Mouse (Mus musculus) ES-E14 (cell line): Measurements from ENCODE around the gene Itih3. TPM values are rescaled to one million over a fixed set of nuclear protein-coding genes. Genes with fewer than 3 reads are reported as not detected.

Experiments
- DNase-seq: peaks from one replicate; pipeline ENCODE4 v3.0.0-alpha.2; 2013; ENCODE audit warnings: low read depth, low spot score
- H3K27ac ChIP-seq: 2 replicates; pipeline ENCODE4 v1.5.1; 2012; ENCODE audit warnings: low read depth, mild to moderate bottlenecking, low read length, moderate library complexity, mixed read lengths; ENCODE audit not compliant: poor library complexity, insufficient read depth, severe bottlenecking
- H3K36me3 ChIP-seq: 2 replicates; pipeline ENCODE4 v1.6.1; 2012; ENCODE audit warnings: mild to moderate bottlenecking, low read length, moderate library complexity, mixed read lengths; ENCODE audit not compliant: control insufficient read depth, poor library complexity, insufficient read depth, severe bottlenecking
- H3K4me1 ChIP-seq, 2 experiments: fragments of 150-350 bp in 1 of 2; sonication (generic) in 1 of 2; 2 replicates each; pipeline ENCODE4 v1.6.1; 2012; ENCODE audit warnings: low read length in 2 of 2, mild to moderate bottlenecking in 1 of 2, mixed read lengths in 1 of 2; ENCODE audit not compliant: control insufficient read depth in 2 of 2, insufficient read depth in 2 of 2, poor library complexity in 1 of 2
- H3K4me3 ChIP-seq, 2 experiments: fragments of 150-350 bp in 1 of 2; sonication (generic) in 1 of 2; 2 replicates each; pipeline ENCODE4 v1.5.1; 2012; ENCODE audit warnings: low read length in 2 of 2, low read depth in 1 of 2, mild to moderate bottlenecking in 1 of 2, mixed read lengths in 1 of 2; ENCODE audit not compliant: insufficient read depth in 1 of 2, poor library complexity in 1 of 2, severe bottlenecking in 1 of 2
- H3K9ac ChIP-seq: 2 replicates; pipeline ENCODE4 v1.6.1; 2012; ENCODE audit warnings: low read depth, mild to moderate bottlenecking, low read length, mixed read lengths; ENCODE audit not compliant: poor library complexity, insufficient read depth, severe bottlenecking
- H3K9me3 ChIP-seq: fragments of 150-350 bp; sonication (generic); 2 replicates; pipeline ENCODE4 v1.6.1; 2012; ENCODE audit warnings: low read depth, mild to moderate bottlenecking, low read length; ENCODE audit not compliant: control insufficient read depth, insufficient read depth
- CHD2 ChIP-seq: IDR thresholded peaks from 2 replicates; pipeline ENCODE4 v1.6.1; 2014; ENCODE audit warnings: mild to moderate bottlenecking, low read depth, low read length, inconsistent platforms
- HCFC1 ChIP-seq: IDR thresholded peaks from 2 replicates; pipeline ENCODE4 v1.6.1; 2012; ENCODE audit warnings: low read length, inconsistent platforms, borderline replicate concordance; ENCODE audit not compliant: insufficient read depth
- MAFK ChIP-seq: IDR thresholded peaks from 2 replicates; pipeline ENCODE4 v1.6.1; 2014; ENCODE audit warnings: mild to moderate bottlenecking, low read depth, low read length, inconsistent platforms; ENCODE audit not compliant: insufficient read depth
- ZC3H11A ChIP-seq: IDR thresholded peaks from 2 replicates; pipeline ENCODE4 v1.6.1; 2012; ENCODE audit warnings: low read depth, mild to moderate bottlenecking, inconsistent platforms, low read length, borderline replicate concordance
- ZNF384 ChIP-seq: IDR thresholded peaks from 2 replicates; pipeline ENCODE4 v1.6.1; 2012; ENCODE audit warnings: low read depth, low read length, inconsistent platforms
- in situ Hi-C, 2 experiments: fragments of 600-800 bp; cut with MboI; formaldehyde crosslinking; loops; one replicate each; pipeline ENCODE4 v1.15.1; 2025; ENCODE audit warnings: low sequenced_read_pairs in 2 of 2, inconsistent platforms in 1 of 2; ENCODE audit not compliant: unreplicated experiment in 2 of 2
- total RNA-seq: library from RNA; depleted of rRNA; stranded (reverse); fragments of 300-350 nt; gene quantifications from 2 replicates; pipeline ENCODE4 v1.2.3, GENCODE M21; 2012

The Itih3 gene
- total RNA-seq, 1 experiment: 0.40 TPM

DNA sequence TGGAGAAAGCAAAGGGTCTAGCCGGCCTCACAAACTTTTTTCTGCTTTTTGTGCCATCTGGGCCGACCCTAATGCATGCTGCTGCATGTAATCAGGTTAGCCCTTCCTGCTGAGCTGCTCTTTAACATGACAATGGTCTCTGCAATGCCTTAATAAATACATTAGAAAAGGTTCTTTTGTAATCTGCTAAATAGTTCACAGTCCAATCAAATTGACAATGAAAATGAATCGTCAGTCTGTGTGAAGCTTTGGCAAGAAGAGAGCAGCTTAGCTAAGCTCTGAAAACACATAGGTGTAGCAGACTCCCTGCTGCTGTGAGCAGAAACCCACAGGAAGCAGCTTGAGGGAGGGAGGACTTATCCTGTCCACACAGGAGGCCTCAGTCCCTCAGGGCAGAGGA is 23.6 kb downstream of the Itih3 start:
- no peak for DNase-seq
- in situ Hi-C loops: no loop called here
- Histone ChIP-seq H3K9ac (no peak overlapping the region), H3K4me3 (no peak overlapping the region), H3K27ac (no peak overlapping the region), H3K36me3 (no peaks in the 10 kb centered on the region), H3K4me1 (no peaks in the 10 kb centered on the region), H3K9me3 (no peaks in the 10 kb centered on the region)
- no peak for TF ChIP-seq MAFK
- TF ChIP-seq CHD2: no peak
- no peak for TF ChIP-seq ZC3H11A
- TF ChIP-seq HCFC1: no peak
- TF ChIP-seq ZNF384: no peak

DNA sequence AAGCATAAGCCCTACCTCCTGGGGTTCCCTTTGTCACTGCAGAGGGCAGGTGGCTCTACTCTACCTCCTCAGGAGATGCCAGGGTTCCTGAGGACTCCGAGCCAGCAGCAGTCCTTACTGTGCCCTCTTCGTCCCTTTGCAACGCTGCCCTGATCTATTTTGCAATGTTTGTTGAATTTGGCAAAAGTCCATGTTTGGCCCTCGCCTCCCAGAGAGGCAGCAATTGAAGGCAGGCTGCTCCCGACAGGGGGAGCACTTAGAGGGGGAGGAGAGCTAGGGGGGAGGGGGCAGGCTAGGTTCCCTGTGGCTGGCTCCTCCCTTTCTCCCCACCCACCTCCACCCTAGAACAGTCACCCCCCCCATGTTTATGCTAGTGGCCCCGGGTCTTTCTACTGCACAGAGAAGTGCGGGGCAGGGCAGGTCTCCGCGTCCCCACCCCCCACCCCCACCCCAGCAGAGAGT is 35.3 kb downstream of the Itih3 start:
- Histone ChIP-seq H3K9ac (no peak overlapping the region), H3K36me3 (no peaks in the 10 kb centered on the region), H3K4me3 (no peak overlapping the region), H3K9me3 (no peaks in the 10 kb centered on the region), H3K27ac (no peak overlapping the region), H3K4me1 (peaks cover 4% of the 10 kb centered on the region in 2 experiments; a peak in 2 of 4 replicates)
- TF ChIP-seq CHD2 (no peak), HCFC1 (no peak), ZNF384 (no peak), MAFK (no peak), ZC3H11A (no peak)
- no peak for DNase-seq
- in situ Hi-C loops: no loop called here

DNA sequence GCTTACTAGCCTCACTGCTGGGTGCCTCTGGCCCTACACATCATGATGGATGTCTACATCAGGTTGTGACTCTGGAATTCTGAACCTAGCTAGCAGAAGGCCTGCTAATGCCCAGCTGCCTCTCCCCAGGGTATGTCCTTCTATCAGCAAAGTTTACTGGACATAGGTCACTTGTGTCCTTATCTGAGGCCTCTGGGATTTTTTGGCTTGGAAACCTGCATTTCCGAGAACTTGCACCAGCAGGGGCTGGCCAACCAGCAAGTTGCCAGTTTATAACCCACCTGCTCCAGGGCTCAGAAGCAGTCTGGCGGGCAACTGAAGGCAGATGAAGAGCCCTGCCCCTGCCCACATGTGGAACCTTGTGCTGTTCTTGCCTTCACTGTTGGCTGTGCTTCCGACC is 37.4 kb downstream of the Itih3 start, which contains the start of gene Itih4:
TSS of gene Itih4 (plus strand) at position 273 of the 400 bp plus-strand sequence.
- in situ Hi-C loops: no loop called here
- Histone ChIP-seq H3K4me3 (no peak within 1 kb of the TSS), H3K27ac (no peak within 1 kb of the TSS; the same call in 1 of the 2 replicates)

DNA sequence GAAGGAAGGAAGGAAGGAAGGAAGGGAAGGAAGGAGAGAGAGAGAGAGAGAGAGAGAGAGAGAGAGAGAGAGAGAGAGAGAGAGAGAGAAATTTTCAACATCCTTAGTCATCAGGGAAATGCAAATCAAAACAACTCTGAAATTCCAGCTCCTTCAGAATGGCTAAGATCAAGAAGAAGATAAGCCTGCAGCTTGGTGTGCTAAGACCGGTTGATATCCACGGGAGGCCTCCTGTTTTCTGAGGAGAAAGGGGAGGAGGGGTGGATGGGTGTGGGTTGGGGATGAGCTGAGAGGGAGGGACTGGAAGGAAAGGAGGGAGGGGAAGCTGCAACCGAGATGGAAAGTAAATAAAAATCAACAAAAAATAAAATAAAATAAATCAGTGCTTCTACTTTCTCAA is 38.3 kb downstream of the Itih3 start:
- H3K9ac ChIP-seq: no peak overlapping the region
- no peaks in the 10 kb centered on the region for H3K9me3 ChIP-seq
- in situ Hi-C loops: no loop called here
- DNase-seq: no peak
- no peak for TF ChIP-seq ZC3H11A
- TF ChIP-seq MAFK: no peak
- no peak for TF ChIP-seq CHD2
- TF ChIP-seq HCFC1: no peak
- TF ChIP-seq ZNF384: no peak
- H3K36me3 ChIP-seq: no peaks in the 10 kb centered on the region
- H3K4me1 ChIP-seq: peaks cover 4 to 7% of the 10 kb centered on the region in 2 experiments; a peak in 3 of 4 replicates
- H3K27ac ChIP-seq: no peak overlapping the region
- H3K4me3 ChIP-seq: no peak overlapping the region

More for the DNA sequence above, 37.4 kb downstream of the Itih3 start, which contains the start of gene Itih4:
- DNase-seq: no peak
- TF ChIP-seq HCFC1 (no peak), ZC3H11A (no peak), CHD2 (no peak), MAFK (no peak), ZNF384 (no peak)
- Histone ChIP-seq H3K36me3 (no peaks in the 10 kb centered on the region), H3K9me3 (no peaks in the 10 kb centered on the region), H3K9ac (no peak within 1 kb of the TSS), H3K4me1 (peaks cover 4% of the 10 kb centered on the region in 2 experiments; a peak in 2 of 4 replicates)

DNA sequence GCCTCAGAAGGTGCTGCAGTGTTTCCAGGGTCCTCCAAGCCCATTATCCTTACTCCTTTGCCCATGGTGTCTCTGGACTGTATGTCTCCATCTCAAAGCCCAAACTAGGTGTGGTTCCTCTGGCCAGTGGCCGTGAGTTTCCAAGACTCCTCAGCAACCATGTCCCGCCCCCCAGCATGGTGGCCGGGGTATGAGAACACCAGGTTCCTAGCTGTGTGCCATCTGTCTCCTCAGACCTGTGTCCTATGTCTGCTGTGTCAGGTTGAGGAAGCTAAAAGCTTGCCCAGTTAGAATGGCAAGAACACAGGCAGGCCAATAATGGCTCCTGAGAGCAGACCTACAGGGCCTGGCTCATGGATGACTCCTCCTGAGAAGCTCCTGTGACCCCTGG is 41.8 kb downstream of the Itih3 start:
- no peaks in the 10 kb centered on the region for H3K36me3 ChIP-seq
- H3K9me3 ChIP-seq: no peaks in the 10 kb centered on the region
- H3K27ac ChIP-seq: no peak overlapping the region
- no peak overlapping the region for H3K4me3 ChIP-seq
- DNase-seq: no peak
- peaks cover 0 to 12% of the 10 kb centered on the region in 2 experiments; a peak in 2 of 4 replicates for H3K4me1 ChIP-seq
- no peak overlapping the region for H3K9ac ChIP-seq
- TF ChIP-seq HCFC1: no peak
- no peak for TF ChIP-seq ZNF384
- no peak for TF ChIP-seq MAFK
- no peak for TF ChIP-seq ZC3H11A
- no peak for TF ChIP-seq CHD2
- in situ Hi-C loops: no loop called here
